Mouse (Mus musculus): ENCODE results near the gene Lce1h.

Gene Lce1h

DNA sequence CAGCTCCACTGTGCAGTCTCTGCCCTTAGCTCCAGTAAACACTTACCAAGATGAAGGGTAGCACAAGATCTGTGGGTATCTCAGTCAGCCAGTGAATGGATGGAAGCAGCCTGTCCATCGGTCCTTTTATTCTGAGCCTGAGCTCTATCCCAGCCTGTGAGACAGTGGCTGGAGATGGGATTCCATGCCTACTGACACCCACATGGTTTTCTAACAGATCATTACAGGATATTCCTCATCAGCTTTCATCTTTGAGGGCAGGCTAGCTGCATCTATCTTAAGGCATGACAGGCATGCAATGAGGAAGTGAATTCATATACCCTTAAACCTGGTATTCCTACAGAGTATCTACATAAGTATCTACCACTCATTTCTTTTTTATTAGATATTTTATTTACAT, at the start of gene Lce1h:
Gene Lce1h, minus strand, starts transcription at position 101 of the 400 bp plus-strand sequence.
- no peak for DNase-seq (ENCODE audit: low read depth, low spot score)

DNA sequence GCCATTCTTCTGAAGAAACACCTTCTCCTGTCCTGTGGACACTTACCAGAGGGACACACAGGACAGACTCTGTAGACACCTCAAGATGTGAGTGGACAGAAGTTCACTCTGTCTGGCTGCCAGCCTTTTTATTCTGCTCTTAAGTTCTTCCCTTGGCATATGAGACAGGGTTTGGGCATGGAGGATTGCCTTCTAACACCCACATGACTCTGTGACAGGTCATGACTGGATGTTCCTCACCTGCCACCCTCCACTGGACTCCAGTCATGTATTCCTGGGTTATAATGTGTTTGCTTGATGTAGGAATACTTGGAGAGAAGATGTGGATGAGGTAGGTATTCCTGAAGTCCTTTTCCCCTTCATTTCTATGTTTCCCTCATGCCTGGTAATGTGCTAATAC, 42.9 kb upstream of the Lce1h start, which contains the start of gene Lce1k:
Gene Lce1k, minus strand, starts transcription at position 101 of the 400 bp plus-strand sequence.
- no peak for DNase-seq (ENCODE audit: low read depth, low spot score)

DNA sequence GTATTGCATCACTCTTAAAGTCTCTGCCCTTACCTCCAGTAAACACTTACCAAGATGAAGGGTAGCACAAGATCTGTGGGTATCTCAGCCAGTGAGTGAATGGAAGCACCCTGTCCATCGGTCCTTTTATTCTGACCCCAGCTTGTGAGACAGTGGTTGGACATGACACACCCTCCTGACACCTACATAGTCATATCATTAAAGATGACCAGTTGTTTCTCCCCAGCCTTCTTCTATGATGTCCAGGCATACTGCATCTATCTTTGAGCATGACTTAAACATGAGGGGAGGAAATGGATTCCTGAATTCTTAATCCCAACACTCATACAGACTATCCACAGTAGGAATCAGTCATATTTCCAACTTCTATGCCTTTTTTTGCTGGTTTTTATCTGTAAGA, 25.5 kb upstream of the Lce1h start, which contains the start of gene Lce1j:
Gene Lce1j, minus strand, starts transcription at position 101 of the 400 bp plus-strand sequence.
- DNase-seq (ENCODE audit: low read depth, low spot score) = no peak

DNA sequence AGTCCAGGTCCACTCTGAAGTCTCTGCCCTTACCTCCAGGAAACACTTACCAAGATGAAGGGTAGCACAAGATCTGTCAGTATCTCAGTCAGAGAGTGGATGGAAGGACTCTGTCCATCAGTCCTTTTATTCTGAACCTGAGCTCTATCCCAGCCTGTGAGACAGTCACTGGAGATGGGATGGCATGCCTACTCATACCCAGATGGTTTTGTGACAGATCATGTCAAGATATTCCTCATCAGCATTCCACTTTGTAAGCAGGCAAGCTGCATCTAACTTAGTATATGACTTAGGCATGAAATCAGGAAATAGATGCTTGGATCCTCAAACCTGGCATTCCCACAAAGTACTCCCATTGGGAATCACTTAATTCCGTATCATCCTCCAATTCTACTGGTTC, 13.9 kb upstream of the Lce1h start, which contains the start of gene Lce1i:
Gene Lce1i, minus strand, starts transcription at position 101 of the 400 bp plus-strand sequence.
- DNase-seq (ENCODE audit: low read depth, low spot score) = no peak

DNA sequence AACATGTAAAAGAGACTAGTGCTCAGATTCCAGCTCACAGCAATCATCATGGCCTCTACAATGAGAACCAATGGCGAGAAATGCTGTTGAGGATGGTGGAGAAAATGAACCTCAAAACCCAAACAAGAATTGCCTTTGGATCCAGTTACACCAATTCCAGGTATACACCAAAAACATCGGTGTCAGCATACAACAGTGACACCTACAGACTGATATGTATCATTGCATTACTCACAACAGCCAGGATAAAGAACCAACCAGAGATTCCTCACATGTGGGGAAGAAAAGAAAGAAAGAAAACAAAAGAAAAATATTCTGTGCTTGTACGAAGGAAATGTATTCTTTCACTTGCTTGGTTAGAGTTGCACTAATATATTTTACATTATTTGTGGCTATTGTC, 6.7 kb upstream of the Lce1h start:
- no peak for DNase-seq (ENCODE audit: low read depth, low spot score)

DNA sequence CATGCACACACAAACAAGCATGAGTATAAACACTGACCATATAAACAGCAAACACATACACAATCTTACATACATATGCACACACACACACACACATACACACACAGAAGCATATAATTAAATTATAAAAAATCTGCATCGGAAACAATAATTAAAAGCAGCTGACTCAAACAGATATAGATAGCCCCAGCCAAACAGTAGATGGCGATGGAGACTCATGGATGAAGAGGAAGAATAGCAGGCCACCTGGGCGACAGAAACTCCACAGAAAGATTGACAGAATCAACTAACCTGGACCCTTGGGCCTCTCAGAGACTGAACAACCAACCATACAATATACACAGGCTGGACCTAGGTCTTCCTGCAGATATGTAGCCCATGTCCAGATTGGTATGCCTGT, 11.7 kb downstream of the Lce1h start:
- no peak for DNase-seq (ENCODE audit: low read depth, low spot score)

DNA sequence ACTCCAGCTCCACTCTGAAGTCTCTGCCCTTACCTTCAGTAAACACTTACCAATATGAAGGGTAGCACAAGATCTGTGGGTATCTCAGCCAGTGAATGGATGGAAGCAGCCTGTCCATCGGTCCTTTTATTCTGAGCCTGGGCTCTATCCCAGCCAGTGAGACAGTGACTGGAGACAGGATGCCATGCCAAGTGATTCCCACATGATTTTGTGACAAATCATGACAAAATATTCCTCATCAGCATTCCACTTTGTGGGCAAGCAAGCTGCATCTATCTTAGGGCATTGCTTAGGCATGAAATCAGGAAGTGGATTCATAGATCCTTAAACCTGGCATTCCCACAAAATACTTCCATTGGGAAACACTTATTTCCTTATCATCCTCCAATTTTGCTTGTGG, 12.6 kb downstream of the Lce1h start, which contains the start of gene Lce1g:
Gene Lce1g, minus strand, starts transcription at position 101 of the 400 bp plus-strand sequence.
- DNase-seq (ENCODE audit: low read depth, low spot score) = no peak

GRCm38 (mm10) chr3:92738996-92739395, 25.9 kb downstream of the Lce1h start, which contains the start of gene Gm38119:
Gene Gm38119, minus strand, starts transcription at chr3:92739096.
- DNase-seq (ENCODE audit: low read depth, low spot score) = no peak

DNA sequence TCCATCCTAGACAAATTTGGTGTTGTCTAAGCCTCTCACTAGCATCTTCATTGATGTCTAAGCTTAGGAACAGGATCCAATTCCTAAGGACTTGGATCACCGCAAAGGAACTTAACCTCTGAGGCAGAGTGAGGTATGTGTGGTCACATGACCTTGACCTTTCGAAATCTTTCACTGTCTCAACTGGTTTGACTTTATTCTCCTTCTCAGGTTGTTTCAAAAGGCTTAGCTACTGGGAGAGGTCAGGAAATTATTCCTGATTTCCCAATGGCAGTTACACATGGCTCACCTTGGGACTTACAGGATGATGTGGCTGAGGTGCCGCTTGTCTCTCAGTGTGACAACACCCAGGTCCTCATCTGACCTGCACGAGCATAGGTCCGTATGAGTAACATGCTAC, 42.2 kb downstream of the Lce1h start:
- DNase-seq (ENCODE audit: low read depth, low spot score) = no peak

DNA sequence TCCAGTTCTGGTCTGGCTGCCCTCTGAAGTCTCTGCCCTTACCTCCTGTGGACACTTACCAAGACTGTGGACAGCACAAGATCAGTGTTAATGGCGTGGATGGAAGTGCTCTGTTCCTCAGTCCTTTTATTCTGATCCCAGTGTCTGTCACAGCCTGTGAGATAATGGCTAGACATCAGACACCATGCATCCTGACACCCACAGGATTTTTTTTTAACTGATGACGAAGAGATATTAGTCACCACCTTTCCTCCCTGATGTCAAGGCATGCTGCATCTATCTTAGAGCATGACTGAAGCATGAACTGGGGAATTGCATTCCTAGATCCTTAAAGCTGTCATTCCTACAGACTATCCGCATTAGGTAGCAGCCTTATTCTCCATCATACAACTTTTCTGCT, 44.6 kb downstream of the Lce1h start, which contains the start of gene Lce1f:
Gene Lce1f, minus strand, starts transcription at position 101 of the 400 bp plus-strand sequence.
- no peak for DNase-seq (ENCODE audit: low read depth, low spot score)

GRCm38 (mm10) chr3:92715122-92715521, 49.7 kb downstream of the Lce1h start:
- DNase-seq (ENCODE audit: low read depth, low spot score) = no peak

All from retina, adult 2 months (tissue).